Mouse (Mus musculus) liver, embryonic 11.5 days (tissue): Measurements from ENCODE around the gene Mrtfb. TPM values are rescaled to one million over a fixed set of nuclear protein-coding genes. Genes with fewer than 3 reads are reported as not detected.

Source experiments
- ATAC-seq: fragments of 200-750 bp; cut with Nextera tagmentation; replicated peaks from 2 replicates; pipeline ENCODE4 v1.8.0; 2017; ENCODE audit warnings: moderate number of reproducible peaks, mild to moderate bottlenecking, moderate TSS enrichment, moderate library complexity; ENCODE audit not compliant: low FRiP score
- DNase-seq: peaks from one replicate; pipeline ENCODE4 v3.0.0-alpha.2; 2017; ENCODE audit warnings: low spot score
- H3K27ac ChIP-seq: fragments of 300-500 bp; sonication (generic); 2 replicates; pipeline ENCODE4 v1.5.1; 2014; ENCODE audit warnings: mild to moderate bottlenecking, low read depth, low read length, control low read depth
- H3K27me3 ChIP-seq: fragments of 300-500 bp; sonication (generic); replicated peaks from 2 replicates; pipeline ENCODE4 v1.6.1; 2014; ENCODE audit warnings: low read length, mixed read lengths; ENCODE audit not compliant: control insufficient read depth, insufficient read depth
- H3K36me3 ChIP-seq: fragments of 300-500 bp; sonication (generic); 2 replicates; pipeline ENCODE4 v1.6.1; 2014; ENCODE audit warnings: mild to moderate bottlenecking, low read length, moderate library complexity, mixed read lengths; ENCODE audit not compliant: control insufficient read depth, insufficient read depth
- H3K4me1 ChIP-seq: fragments of 300-500 bp; sonication (generic); replicated peaks from 2 replicates; pipeline ENCODE4 v1.6.1; 2014; ENCODE audit warnings: low read length, mixed read lengths; ENCODE audit not compliant: control insufficient read depth, insufficient read depth
- H3K4me2 ChIP-seq: fragments of 300-500 bp; sonication (generic); 2 replicates; pipeline ENCODE4 v1.6.1; 2014; ENCODE audit warnings: mild to moderate bottlenecking, control low read depth, moderate library complexity
- H3K4me3 ChIP-seq: fragments of 300-500 bp; sonication (generic); 2 replicates; pipeline ENCODE4 v1.5.1; 2014; ENCODE audit warnings: low read depth, low read length, control low read depth
- H3K9ac ChIP-seq: fragments of 300-500 bp; sonication (generic); 2 replicates; pipeline ENCODE4 v1.6.1; 2014; ENCODE audit warnings: low read depth, low read length, control low read depth
- H3K9me3 ChIP-seq: fragments of 300-500 bp; sonication (generic); 2 replicates; pipeline ENCODE4 v1.6.1; 2016; ENCODE audit warnings: low read length, inconsistent platforms, mixed read lengths; ENCODE audit not compliant: control insufficient read depth
- WGBS: fragments of 180-500 bp; shearing (Covaris S2); extraction: QIAGEN DNeasy Blood & Tissue Kit; methylation state at CpG from one replicate; pipeline ENCODE4 v1.1.7; 2014; 5-methylcytosine and 5-hydroxymethylcytosine counted together
- polyA plus RNA-seq: library from polyadenylated mRNA; unstranded; fragments of >200 nt; fragmentation: Nextera tagmentation; extraction: Ambion mirVana; gene quantifications from 2 replicates; pipeline ENCODE4 v1.2.1, GENCODE M21; 2014

Gene Mrtfb
- polyA plus RNA-seq, 1 experiment from 2014 or later, result 14.8 TPM

- H3K4me2 ChIP-seq, result no peak overlapping the region
- H3K9ac ChIP-seq, result no peak overlapping the region
- WGBS, result 79% methylated on average over 5 of the region's 5 CpGs
- no peak for ATAC-seq
- peaks cover 14% of the 10 kb centered on the region for H3K4me1 ChIP-seq
- H3K9me3 ChIP-seq, result no peaks in the 10 kb centered on the region
- no peaks in the 10 kb centered on the region for H3K27me3 ChIP-seq
- DNase-seq, result no peak
- H3K4me3 ChIP-seq, result no peak overlapping the region
- H3K36me3 ChIP-seq, result no peaks in the 10 kb centered on the region
- no peak overlapping the region for H3K27ac ChIP-seq
Observed at GRCm38 (mm10) chr16:13360835-13361234, 104.6 kb downstream of the Mrtfb start.

- Histone ChIP-seq H3K9ac (no peak overlapping the region), H3K4me2 (no peak overlapping the region), H3K4me1 (peaks cover 22% of the 10 kb centered on the region), H3K4me3 (no peak overlapping the region), H3K27me3 (no peaks in the 10 kb centered on the region), H3K9me3 (no peaks in the 10 kb centered on the region), H3K36me3 (no peaks in the 10 kb centered on the region), H3K27ac (no peak overlapping the region)
- WGBS, result 73% methylated on average over 5 of the region's 5 CpGs
- DNase-seq (no peak), ATAC-seq (no peak)
Observed at GRCm38 (mm10) chr16:13363141-13363540, 106.9 kb downstream of the Mrtfb start.

- WGBS, result 35% methylated on average over 3 of the region's 3 CpGs
- Histone ChIP-seq H3K4me3 (no peak overlapping the region), H3K36me3 (no peaks in the 10 kb centered on the region), H3K27me3 (no peaks in the 10 kb centered on the region), H3K4me1 (peaks cover 14% of the 10 kb centered on the region; the same call in 1 of the 2 replicates), H3K9ac (no peak overlapping the region), H3K9me3 (no peaks in the 10 kb centered on the region), H3K27ac (no peak overlapping the region), H3K4me2 (no peak overlapping the region)
- ATAC-seq, result no peak
- no peak for DNase-seq
Observed at GRCm38 (mm10) chr16:13364145-13364544, 107.9 kb downstream of the Mrtfb start.

GRCm38 (mm10) chr16:13366256-13366655 lies 110.0 kb downstream of the Mrtfb start:
- ATAC-seq, result no peak
- Histone ChIP-seq H3K4me1 (peaks cover 10% of the 10 kb centered on the region; the same call in 1 of the 2 replicates), H3K4me2 (no peak overlapping the region), H3K9me3 (no peaks in the 10 kb centered on the region), H3K27ac (no peak overlapping the region), H3K27me3 (no peaks in the 10 kb centered on the region), H3K4me3 (no peak overlapping the region), H3K9ac (no peak overlapping the region), H3K36me3 (no peaks in the 10 kb centered on the region)
- 56% methylated on average over 1 of the region's 1 CpGs for WGBS
- DNase-seq, result no peak

GRCm38 (mm10) chr16:13366802-13367465 lies 110.7 kb downstream of the Mrtfb start:
- DNase-seq (no peak), ATAC-seq (no peak)
- no peak overlapping the region for H3K4me2 ChIP-seq
- no peaks in the 10 kb centered on the region for H3K27me3 ChIP-seq
- 51% methylated on average over 4 of the region's 4 CpGs for WGBS
- no peak overlapping the region for H3K27ac ChIP-seq
- H3K4me3 ChIP-seq, result no peak overlapping the region
- no peaks in the 10 kb centered on the region for H3K9me3 ChIP-seq
- H3K36me3 ChIP-seq, result no peaks in the 10 kb centered on the region
- H3K4me1 ChIP-seq, result peaks cover 11% of the 10 kb centered on the region
- H3K9ac ChIP-seq, result no peak overlapping the region

GRCm38 (mm10) chr16:13367466-13367856 lies 111.2 kb downstream of the Mrtfb start:
- Histone ChIP-seq H3K36me3 (no peaks in the 10 kb centered on the region), H3K27me3 (no peaks in the 10 kb centered on the region), H3K9me3 (no peaks in the 10 kb centered on the region), H3K4me3 (no peak overlapping the region), H3K4me1 (peaks cover 13% of the 10 kb centered on the region), H3K4me2 (no peak overlapping the region), H3K9ac (no peak overlapping the region), H3K27ac (no peak overlapping the region)
- no peak for DNase-seq
- no peak for ATAC-seq
- 36% methylated on average over 2 of the region's 2 CpGs for WGBS

- Histone ChIP-seq H3K27ac (no peak overlapping the region), H3K36me3 (no peaks in the 10 kb centered on the region), H3K4me3 (no peak overlapping the region), H3K27me3 (no peaks in the 10 kb centered on the region), H3K4me1 (peaks cover 13% of the 10 kb centered on the region), H3K9ac (no peak overlapping the region), H3K9me3 (no peaks in the 10 kb centered on the region), H3K4me2 (no peak overlapping the region)
- 70% methylated on average over 1 of the region's 1 CpGs for WGBS
- no peak for ATAC-seq
- no peak for DNase-seq
Observed at GRCm38 (mm10) chr16:13368645-13369044, 112.4 kb downstream of the Mrtfb start.

- peak; percentile 78 for ATAC-seq
- Histone ChIP-seq H3K9ac (no peak overlapping the region), H3K27ac (no peak overlapping the region), H3K36me3 (no peaks in the 10 kb centered on the region), H3K4me2 (peak overlapping the region; percentile 32), H3K4me3 (no peak overlapping the region), H3K9me3 (no peaks in the 10 kb centered on the region), H3K4me1 (peaks cover 13% of the 10 kb centered on the region), H3K27me3 (no peaks in the 10 kb centered on the region)
- WGBS, result 9% methylated on average over 11 of the region's 11 CpGs
- peak; percentile 45 for DNase-seq
Observed at GRCm38 (mm10) chr16:13371740-13372287, 115.5 kb downstream of the Mrtfb start.

GRCm38 (mm10) chr16:13372899-13373533 lies 116.7 kb downstream of the Mrtfb start:
- Histone ChIP-seq H3K9me3 (no peaks in the 10 kb centered on the region), H3K9ac (no peak overlapping the region), H3K4me2 (no peak overlapping the region), H3K27ac (no peak overlapping the region), H3K4me1 (peaks cover 4% of the 10 kb centered on the region; the same call in 1 of the 2 replicates), H3K36me3 (no peaks in the 10 kb centered on the region), H3K4me3 (no peak overlapping the region), H3K27me3 (no peaks in the 10 kb centered on the region)
- 84% methylated on average over 8 of the region's 8 CpGs for WGBS
- no peak for ATAC-seq
- no peak for DNase-seq
